Mouse (Mus musculus): ENCODE data around the gene Limch1. TPM values are rescaled to one million over a fixed set of nuclear protein-coding genes. Genes with fewer than 3 reads are reported as not detected.

The Limch1 gene
- total RNA-seq, 2 experiments from 2014 or later, result 120 to 123 TPM

- no peak for DNase-seq (ENCODE audit: low spot score in 2 of 2)
Observed at GRCm38 (mm10) chr5:66965442-66965841, 219.8 kb downstream of the Limch1 start.

DNA sequence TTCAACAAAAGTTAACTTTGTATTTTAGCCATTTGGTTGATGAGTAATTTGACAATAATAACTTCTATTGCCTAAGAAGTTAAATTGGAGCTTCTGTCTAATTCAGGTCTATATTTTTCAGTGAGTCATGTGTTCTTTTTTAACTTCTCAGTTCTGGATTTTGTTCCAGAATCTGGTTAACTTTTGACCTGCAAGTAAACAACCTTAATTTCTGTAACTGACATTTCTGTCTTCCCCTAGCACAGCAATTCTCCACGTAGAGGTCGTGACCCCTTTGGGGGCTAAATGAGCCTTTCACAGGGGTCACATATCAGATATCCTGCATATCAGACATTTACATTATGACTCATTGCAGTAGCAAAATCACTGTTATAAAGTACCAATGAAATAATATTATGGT, 221.5 kb downstream of the Limch1 start:
- DNase-seq (ENCODE audit: low spot score in 2 of 2), result no peak

DNA sequence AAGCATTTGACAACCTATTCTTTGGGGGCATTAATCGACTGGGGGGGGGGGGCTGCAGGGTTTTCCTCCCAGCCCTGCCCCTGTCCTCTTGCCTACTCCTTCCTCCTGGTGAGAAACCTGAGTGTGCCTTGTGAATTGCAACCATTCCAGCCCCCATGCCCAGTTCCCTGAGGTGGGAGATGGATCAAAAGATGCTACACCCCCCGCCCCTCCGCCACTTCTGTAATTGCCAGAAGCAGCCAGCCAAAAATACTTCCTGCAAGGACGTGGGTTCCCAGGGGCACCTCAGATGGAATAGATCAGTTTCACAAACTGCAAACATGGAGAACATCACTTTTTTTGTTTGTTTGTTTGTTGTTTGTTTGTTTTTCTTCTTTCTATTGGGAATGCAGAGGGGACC, 222.0 kb downstream of the Limch1 start:
- no peak for DNase-seq (ENCODE audit: low spot score in 2 of 2)

GRCm38 (mm10) chr5:66968059-66968833, 222.6 kb downstream of the Limch1 start:
- peak; percentile 29 to 39 for DNase-seq (ENCODE audit: low spot score in 2 of 2)

GRCm38 (mm10) chr5:66968925-66969711, 223.5 kb downstream of the Limch1 start:
- no peak for DNase-seq (ENCODE audit: low spot score in 2 of 2)

- no peak for DNase-seq (ENCODE audit: low spot score in 2 of 2)
Observed at GRCm38 (mm10) chr5:66975621-66976020, 230.0 kb downstream of the Limch1 start.

GRCm38 (mm10) chr5:66979332-66980218, 233.9 kb downstream of the Limch1 start:
- DNase-seq (ENCODE audit: low spot score in 2 of 2), result peak in 1 of 2 experiments; percentile 31

GRCm38 (mm10) chr5:66980862-66981261, 235.2 kb downstream of the Limch1 start:
- peak; percentile 40 to 58 for DNase-seq (ENCODE audit: low spot score in 2 of 2)

- no peak for DNase-seq (ENCODE audit: low spot score in 2 of 2)
Observed at GRCm38 (mm10) chr5:66983104-66983503, 237.5 kb downstream of the Limch1 start.

GRCm38 (mm10) chr5:66988926-66989325, 243.3 kb downstream of the Limch1 start:
- no peak for DNase-seq (ENCODE audit: low spot score in 2 of 2)

DNA sequence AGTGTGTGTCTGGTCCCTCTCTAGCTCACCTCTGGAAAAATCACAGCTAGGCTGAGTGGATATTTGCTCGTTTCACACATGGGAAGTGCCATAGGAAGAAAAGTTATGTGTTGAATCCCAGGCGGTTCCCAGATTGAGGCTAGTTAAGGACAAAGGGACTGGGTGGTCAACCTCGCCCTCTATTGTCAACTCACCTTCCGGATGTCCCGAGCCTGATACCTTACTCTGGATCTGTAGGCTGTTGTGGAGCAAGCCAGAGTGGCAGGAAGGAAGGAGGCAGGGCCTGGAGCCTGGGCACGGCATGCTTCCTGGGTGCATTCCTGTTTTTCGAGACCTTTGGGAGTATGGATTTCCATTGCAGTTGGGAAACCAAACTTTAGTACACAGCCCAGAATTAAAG, 243.9 kb downstream of the Limch1 start:
- no peak for DNase-seq (ENCODE audit: low spot score in 2 of 2)

DNA sequence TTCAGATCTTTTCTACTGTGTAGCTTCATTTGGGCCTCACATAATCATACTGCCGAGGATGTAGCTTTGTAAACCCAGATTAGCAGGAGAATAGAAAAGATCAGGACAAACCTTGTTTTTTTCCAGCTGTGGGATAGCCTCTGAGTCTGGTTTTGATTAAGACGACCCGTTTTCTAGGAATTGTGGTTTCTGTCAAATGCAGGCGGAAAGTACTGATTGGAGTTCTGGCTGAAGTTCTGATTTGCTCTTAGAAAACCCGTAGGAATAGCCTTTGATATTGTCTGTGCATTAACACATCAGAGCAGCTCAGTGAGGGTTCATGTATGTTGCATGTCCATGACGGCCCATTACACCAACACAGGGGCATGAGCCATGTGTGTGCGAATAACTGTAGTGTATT, 246.8 kb downstream of the Limch1 start:
- no peak for DNase-seq (ENCODE audit: low spot score in 2 of 2)

GRCm38 (mm10) chr5:66993076-66993475, 247.4 kb downstream of the Limch1 start:
- DNase-seq (ENCODE audit: low spot score in 2 of 2), result no peak

DNA sequence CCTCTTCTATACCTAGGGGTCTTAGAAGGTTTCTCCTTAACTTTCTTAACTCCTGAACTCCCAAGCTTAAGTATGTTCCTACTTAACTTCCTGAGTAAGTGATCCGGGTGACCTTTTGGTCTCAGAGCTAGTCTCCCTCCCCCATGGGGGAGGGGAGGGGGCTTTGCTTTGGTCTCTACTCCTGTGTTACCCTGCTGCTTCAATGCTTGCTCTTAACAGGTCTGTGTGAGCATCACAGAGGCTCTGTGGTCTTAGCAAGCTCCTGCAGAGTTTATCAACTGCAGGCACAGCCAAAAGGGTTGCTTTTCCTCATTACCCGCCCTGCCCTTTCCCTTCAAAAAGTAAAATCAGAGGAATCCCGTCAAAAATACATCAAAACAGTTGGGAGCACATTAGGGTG, 250.5 kb downstream of the Limch1 start:
- DNase-seq (ENCODE audit: low spot score in 2 of 2), result no peak

- peak; percentile 91 to 93 for DNase-seq (ENCODE audit: low spot score in 2 of 2)
Observed at GRCm38 (mm10) chr5:66996886-66997599, 251.4 kb downstream of the Limch1 start.

- no peak for DNase-seq (ENCODE audit: low spot score in 2 of 2)
Observed at GRCm38 (mm10) chr5:66997600-66997930, 251.9 kb downstream of the Limch1 start.

- no peak for DNase-seq (ENCODE audit: low spot score in 2 of 2)
Observed at GRCm38 (mm10) chr5:66998341-66998740, 252.7 kb downstream of the Limch1 start.

DNA sequence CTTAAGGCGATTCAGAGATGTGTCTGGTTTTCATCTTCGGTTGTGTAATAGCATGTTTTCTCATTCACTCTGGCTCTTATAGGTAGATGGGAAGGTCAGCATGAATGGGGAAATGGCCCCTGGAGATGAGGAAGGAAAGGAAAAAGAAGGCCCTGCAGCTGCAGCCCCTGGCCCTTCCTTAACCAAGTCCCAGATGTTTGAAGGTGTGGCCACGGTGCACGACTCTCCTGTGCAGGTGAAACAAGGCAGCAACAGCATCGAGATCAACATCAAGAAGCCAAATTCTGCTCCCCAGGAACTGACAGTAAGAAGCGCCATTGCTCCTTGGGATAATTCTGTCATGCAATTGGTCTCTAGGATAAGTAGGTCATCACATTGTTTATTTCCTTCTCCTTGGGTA, 256.7 kb downstream of the Limch1 start:
- DNase-seq (ENCODE audit: low spot score in 2 of 2), result no peak

DNA sequence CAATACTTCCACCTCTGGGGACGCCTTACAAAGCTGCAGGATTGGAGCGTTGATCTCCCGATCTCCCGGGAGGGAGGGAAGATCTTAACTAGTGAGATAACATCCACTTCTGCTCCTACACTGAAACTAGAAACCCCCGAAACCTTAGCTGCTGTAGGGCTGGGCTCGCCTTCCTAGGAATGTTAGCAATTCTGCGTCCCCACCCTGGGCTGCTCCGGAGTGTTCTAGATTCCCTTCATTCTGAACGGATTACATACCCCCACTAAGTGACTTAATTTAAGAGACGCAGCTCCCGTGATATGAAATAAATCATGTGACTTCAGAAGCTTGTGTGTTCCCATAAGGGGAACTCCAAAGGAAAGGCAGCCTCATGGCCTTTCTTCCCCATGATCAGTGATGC, 259.0 kb downstream of the Limch1 start:
- no peak for DNase-seq (ENCODE audit: low spot score in 2 of 2)

DNA sequence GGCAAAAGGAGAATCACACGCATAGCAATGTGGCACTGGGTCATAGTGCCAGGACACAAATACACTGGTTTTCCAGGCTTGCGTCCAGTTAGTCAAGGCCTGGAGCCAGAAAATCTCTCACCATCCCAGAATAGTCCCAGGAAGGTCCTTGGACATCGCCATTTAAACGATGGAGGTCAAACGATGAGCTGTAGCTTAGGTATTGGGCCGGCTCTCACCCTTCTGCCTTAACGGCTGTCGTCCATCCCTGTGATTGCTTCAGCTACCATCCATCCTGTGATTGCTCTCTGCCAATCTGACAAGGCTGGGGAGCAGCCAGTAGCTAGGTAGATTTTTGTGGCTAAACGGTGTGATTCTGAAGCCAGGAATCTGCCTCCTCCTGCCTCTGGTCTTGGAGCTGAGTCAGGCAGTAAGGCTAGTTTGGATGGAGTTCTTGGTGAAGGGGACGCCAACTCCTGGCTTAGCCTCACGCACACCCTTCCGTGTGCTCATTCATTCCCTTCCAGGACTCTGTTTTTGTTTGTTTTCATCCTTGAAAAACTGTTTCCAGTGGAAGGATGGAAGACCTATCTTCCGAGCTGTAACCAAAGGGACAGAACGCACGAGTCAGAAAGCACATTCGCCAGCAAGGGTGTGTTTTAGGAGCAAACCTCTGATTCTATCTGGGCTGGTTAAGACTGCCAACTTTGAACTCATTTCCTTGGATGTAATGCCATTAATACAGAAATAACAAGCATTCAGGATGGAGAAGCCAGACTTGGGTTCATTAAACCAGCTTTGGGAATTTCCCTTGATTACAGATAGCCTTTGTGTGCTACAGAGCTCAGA, 265.6 kb downstream of the Limch1 start:
- no peak for DNase-seq (ENCODE audit: low spot score in 2 of 2)
